Mouse (Mus musculus): ENCODE measurements at regions not wholly inside any gene's neighbourhood (a gene's known extent, or its start where the extent isn't known, plus 50 kb on each side); places are given as distances from the start of the nearest gene placed in this dataset.

- TF ChIP-seq CTCF (IDR thresholded peaks at IDR 0.05; ENCODE audit: low read depth, low read length) (no peak), POLR2A (IDR thresholded peaks at IDR 0.05; ENCODE audit: borderline replicate concordance, low read depth, low read length) (no peak)
Observed at GRCm38 (mm10) chr12:26092311-26092710, 322.7 kb downstream of the Rnf144a start.

Measured in bone marrow macrophage, adult 2 months (primary cell).